Mouse (Mus musculus) neutrophil, adult 59 days (primary cell): ENCODE results near the gene Gm17606. TPM values are rescaled to one million over a fixed set of nuclear protein-coding genes. Genes with fewer than 3 reads are reported as not detected.

ENCODE experiments used
- total RNA-seq, 2 experiments: library from RNA; stranded (reverse); gene quantifications; 1 replicate in 1 of 2; 2 replicates in 1 of 2; pipeline ENCODE4 v1.2.4; 2023

The Gm17606 gene
- total RNA-seq, result not detected

DNA sequence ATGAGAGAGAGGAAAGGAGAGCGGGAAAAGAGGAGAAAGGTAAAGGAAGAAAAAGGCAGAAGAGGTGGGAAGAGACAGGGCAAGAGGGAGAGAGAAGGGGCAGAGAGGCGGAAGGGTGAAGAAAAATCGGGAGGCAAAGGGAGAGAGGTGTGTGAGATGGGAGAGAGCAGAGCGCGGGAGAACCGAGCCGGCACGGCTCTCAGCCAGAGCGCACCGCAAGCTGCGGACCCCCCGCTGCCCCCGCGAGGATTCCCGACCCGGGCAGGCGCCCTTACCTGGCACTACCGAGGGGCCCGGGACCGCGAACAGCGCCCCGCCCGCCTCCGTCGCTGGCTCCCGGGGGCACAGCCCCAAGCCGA lies at the start of gene Gm17606:
TSS of gene Gm17606 (plus strand) at position 7 of the 359 bp plus-strand sequence.

DNA sequence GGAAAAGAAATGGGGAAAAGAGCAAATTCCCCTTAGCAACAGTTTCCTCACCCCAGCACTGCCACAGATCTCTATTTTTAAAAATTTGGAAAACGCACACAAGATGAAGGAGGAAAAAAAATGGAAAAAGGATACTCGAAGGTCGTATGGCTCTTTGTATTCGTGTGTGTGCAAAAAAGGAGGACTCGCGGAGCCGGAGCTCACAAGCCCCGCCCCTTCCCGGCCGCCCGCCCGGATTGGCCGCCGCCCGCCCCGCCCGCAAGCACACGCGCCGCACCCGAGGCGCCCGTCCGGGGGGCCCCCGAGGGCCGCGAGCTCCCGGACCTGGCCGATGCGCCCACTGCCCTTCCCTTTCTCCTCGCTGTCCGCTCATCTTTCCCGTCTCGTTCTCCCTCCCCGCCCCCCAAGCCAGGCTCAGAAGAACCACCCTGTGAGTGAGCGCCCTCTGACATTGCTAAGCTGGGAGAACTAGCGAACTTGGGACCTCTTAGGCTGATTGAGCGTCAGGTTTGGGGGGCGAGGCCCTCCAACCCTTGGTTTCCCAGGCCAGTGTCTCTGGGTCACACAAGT lies 34.9 kb upstream of the Gm17606 start, which contains the start of gene 4931414P19Rik:
TSS of gene 4931414P19Rik (minus strand) at position 242 of the 570 bp plus-strand sequence.

DNA sequence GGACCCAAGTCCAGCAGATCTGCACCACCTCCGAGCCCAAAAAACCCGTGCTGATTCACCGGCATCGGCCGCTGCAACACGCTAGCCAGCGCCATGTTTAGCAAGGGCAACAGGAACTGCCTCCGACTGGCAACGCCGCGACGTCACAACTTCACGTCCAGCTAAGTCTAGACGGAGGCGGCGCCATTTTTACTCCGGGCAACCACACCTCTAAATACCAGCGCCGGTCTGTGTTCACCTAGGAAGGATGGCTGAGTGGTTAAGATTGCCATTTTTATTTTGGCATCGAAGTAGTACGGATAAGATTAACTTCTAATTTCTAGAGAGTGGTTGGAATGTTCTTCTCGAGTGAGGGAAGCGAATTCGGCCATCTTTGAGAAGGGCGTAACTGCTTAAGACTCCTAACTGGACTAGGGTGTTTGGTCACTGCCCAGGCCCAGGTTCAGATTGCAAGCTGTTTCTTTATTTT lies 22.8 kb upstream of the Gm17606 start, which contains the start of gene Psmb5:
TSS of gene Psmb5 (minus strand) at position 126 of the 469 bp plus-strand sequence.

DNA sequence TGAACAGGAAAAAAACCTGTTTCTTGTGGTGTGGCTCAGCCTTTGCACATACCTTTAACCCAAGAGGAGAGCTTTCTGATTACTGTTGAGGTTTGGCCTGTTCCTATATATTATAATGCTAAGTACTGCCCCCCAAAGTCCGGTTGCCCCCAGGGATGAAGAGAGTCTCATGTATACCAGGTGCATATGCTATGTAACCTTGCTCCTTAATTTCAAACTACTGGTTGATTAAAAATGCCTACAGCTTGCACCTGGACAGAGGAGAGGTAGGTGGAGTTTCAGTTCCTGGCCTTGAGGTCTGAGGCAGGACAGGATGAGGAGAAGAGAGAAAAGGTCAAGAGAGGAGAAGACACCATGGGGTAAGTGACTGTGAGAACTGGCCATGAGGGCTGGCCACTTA lies 19.6 kb upstream of the Gm17606 start, which contains the start of gene Psmb11:
TSS of gene Psmb11 (plus strand) at position 301 of the 400 bp plus-strand sequence.

DNA sequence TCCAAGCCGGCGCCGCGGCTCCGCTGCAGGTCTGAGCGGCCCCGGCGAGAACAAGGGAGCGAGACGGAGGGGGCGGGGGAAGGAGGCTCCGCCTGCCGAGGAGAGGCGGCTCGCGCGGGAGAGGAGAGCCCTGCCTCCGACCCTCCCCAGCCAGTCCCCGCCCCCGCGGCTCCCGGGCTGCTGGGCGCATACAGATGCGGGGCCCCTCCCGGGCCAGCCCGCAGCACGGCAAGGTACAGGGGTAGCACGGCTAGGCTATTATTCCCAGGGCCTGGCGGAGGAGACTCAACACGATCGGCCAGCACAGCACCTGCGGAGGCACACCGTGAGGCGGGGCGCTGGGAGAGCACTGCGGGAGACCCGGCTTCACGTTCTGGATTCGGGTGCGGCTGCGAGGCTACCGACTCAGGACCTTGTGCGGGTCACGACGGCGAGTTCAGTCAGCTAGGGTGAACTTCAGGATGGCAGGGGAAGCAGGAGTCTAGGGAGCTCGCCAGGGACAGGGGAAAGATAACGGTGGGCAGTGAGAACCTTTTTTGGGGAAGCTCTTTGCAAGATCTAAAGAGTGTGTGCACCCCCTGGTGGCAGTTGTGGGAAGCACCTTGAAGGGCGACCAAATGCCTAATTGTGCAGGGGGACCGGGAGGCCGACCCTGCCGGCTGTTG lies 685 bp downstream of the Gm17606 start, which contains the start of gene Cdh24:
TSS of gene Cdh24 (minus strand) at position 60 of the 665 bp plus-strand sequence.

DNA sequence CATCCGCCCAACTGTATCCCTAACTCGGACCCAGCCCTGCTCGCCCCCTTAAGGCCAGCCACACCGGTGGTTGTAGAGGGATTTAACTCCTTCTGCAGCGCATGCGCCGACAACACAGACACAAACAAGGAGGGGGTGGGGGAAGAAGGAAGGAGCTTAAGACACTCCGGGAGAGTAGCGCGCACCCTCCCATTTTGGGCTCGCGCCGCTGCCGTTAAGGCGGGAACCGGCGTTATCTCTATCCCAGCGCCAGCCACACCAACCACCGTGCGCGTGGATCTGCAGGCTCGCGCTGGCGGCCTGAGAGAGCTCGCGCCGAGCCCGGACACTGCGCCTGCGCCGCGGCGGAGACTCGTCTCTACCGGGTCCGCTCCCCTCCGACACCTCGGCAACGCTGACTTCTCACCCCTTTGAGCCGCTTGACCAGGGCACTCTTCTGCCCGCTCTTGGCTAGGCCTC lies 45.3 kb downstream of the Gm17606 start, which contains the start of gene 1700123O20Rik:
TSS of gene 1700123O20Rik (plus strand) at position 154 of the 459 bp plus-strand sequence.

DNA sequence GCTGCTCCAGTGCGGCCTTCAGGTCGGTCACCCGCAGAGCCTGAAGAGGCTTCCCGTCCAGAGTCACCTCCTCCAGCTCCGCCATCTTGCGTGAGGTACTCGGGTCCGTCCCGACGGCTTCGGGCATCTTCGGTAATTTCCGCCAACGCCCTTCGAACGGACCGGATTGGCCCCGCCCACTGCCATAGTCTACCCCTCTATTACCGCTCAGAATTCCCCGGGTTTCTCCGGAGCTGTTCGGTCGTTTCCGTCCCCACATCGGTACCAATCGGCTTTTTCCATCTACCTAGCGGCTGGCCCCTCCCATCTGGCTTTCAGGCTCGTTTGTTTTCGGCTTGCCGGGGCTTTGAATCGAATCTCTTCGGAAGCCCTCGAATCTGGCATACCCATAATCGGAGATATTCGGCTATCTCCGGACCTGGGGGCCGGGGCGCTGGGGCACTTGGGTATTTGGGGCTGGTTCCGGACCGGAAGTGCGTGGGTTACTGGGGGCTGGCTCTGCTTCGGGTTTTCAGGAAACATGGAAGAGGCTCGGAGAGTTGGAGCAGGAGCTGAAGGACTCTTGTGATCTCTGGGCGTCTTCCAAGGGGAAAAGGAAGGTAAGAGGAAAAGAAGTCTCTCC lies 45.9 kb downstream of the Gm17606 start, which contains the start of gene Acin1:
TSS of gene Acin1 (minus strand) at position 410 of the 622 bp plus-strand sequence.

Other genes starting within 250 kb of the Gm17606 start
- 10 to 100 TPM; 18.2 to 18.9 TPM for gene Slc7a7, start 223.2 kb upstream of the Gm17606 start, total RNA-seq
- 10 to 100 TPM; 24.7 to 27.8 TPM for gene Mrpl52, start 214.0 kb upstream of the Gm17606 start, total RNA-seq
- 1 to 10 TPM in 1 of 2 experiments, under 1 TPM in 1; 0.37 to 1.3 TPM for gene Mmp14, start 209.3 kb upstream of the Gm17606 start, total RNA-seq
- 10 to 100 TPM; 85.2 to 89.5 TPM for gene Lrp10, start 176.8 kb upstream of the Gm17606 start, total RNA-seq
- gene Rem2, start 164.9 kb upstream of the Gm17606 start, total RNA-seq, result not detected
- gene Prmt5, start 123.4 kb upstream of the Gm17606 start, total RNA-seq, result 10 to 100 TPM; 13.9 to 15.9 TPM
- gene Haus4, start 86.3 kb upstream of the Gm17606 start, total RNA-seq, result 10 to 100 TPM; 20.7 to 27.9 TPM
- gene Ajuba, start 63.4 kb upstream of the Gm17606 start, total RNA-seq, result under 1 TPM; 0.15 to 0.24 TPM
- 1 to 10 TPM; 4.2 to 4.5 TPM for gene 4931414P19Rik, start 35.0 kb upstream of the Gm17606 start, total RNA-seq
- 10 to 100 TPM; 59.5 to 64.2 TPM for gene Psmb5, start 22.9 kb upstream of the Gm17606 start, total RNA-seq
- not detected for gene Psmb11, start 19.5 kb upstream of the Gm17606 start, total RNA-seq
- 1 to 10 TPM; 2.1 to 2.4 TPM for gene Cdh24, start 412 bp downstream of the Gm17606 start, total RNA-seq
- 10 to 100 TPM; 28.6 to 30.0 TPM for gene 1700123O20Rik, start 45.3 kb downstream of the Gm17606 start, total RNA-seq
- gene Acin1, start 46.0 kb downstream of the Gm17606 start, total RNA-seq, result 100 to 1,000 TPM; 231 to 260 TPM
- under 1 TPM; 0.31 to 0.38 TPM for gene Gm29776, start 57.9 kb downstream of the Gm17606 start, total RNA-seq
- 100 to 1,000 TPM; 146 to 191 TPM for gene Cebpe, start 71.2 kb downstream of the Gm17606 start, total RNA-seq
- 1 to 10 TPM; 5.3 to 5.6 TPM for gene Slc7a8, start 141.0 kb downstream of the Gm17606 start, total RNA-seq
- gene Rnf212b, start 173.2 kb downstream of the Gm17606 start, total RNA-seq, result not detected
- 10 to 100 TPM; 12.0 to 12.3 TPM for gene Homez, start 230.0 kb downstream of the Gm17606 start, total RNA-seq
- 1 to 10 TPM; 2.4 to 2.5 TPM for gene Ppp1r3e, start 236.6 kb downstream of the Gm17606 start, total RNA-seq
- gene Bcl2l2, start 242.4 kb downstream of the Gm17606 start, total RNA-seq, result 10 to 100 TPM in 1 of 2 experiments, 1 to 10 TPM in 1; 8.3 to 13.1 TPM
- 1 to 10 TPM in 1 of 2 experiments, not detected in 1; 3.2 TPM for gene Gm20521, start 242.5 kb downstream of the Gm17606 start, total RNA-seq